Mouse (Mus musculus) layer of hippocampus, adult 9-10 months (tissue): ENCODE measurements at regions not wholly inside any gene's neighbourhood (a gene's known extent, or its start where the extent isn't known, plus 50 kb on each side); places are given as distances from the start of the nearest gene placed in this dataset.
"Not testable (repeated sequence)": the region's sequence is repeated elsewhere in the genome, so short reads cannot be mapped to it uniquely, and the experiment has no call there.

Experiments used
- DNase-seq: peaks from one replicate; pipeline ENCODE4 v3.0.0; 2022; ENCODE audit warnings: low spot score

GRCm38 (mm10) chr11:114485429-114485828 is 182.9 kb upstream of the Rpl38 start:
- no peak for DNase-seq

- no peak for DNase-seq
Observed at GRCm38 (mm10) chr11:114484668-114484953, 183.7 kb upstream of the Rpl38 start.

GRCm38 (mm10) chr11:114483823-114484667 is 184.3 kb upstream of the Rpl38 start:
- DNase-seq = no peak

- DNase-seq = not testable (repeated sequence)
Observed at GRCm38 (mm10) chr11:114483350-114483749, 185.0 kb upstream of the Rpl38 start.

- no peak for DNase-seq
Observed at GRCm38 (mm10) chr11:114482070-114482469, 186.3 kb upstream of the Rpl38 start.

GRCm38 (mm10) chr11:114481037-114481436 is 187.3 kb upstream of the Rpl38 start:
- no peak for DNase-seq

- no peak for DNase-seq
Observed at GRCm38 (mm10) chr11:114480119-114480540, 188.2 kb upstream of the Rpl38 start.

GRCm38 (mm10) chr11:114478736-114479135 is 189.6 kb upstream of the Rpl38 start:
- DNase-seq = no peak

- no peak for DNase-seq
Observed at GRCm38 (mm10) chr11:114477365-114477764, 191.0 kb upstream of the Rpl38 start.

- no peak for DNase-seq
Observed at GRCm38 (mm10) chr11:114472501-114473260, 195.6 kb upstream of the Rpl38 start.

GRCm38 (mm10) chr11:114468394-114468793 is 199.9 kb upstream of the Rpl38 start:
- DNase-seq = no peak

GRCm38 (mm10) chr11:114467803-114468202 is 200.5 kb upstream of the Rpl38 start:
- peak; percentile 59 for DNase-seq

- DNase-seq = no peak
Observed at GRCm38 (mm10) chr11:114465486-114465885, 202.8 kb upstream of the Rpl38 start.

- no peak for DNase-seq
Observed at GRCm38 (mm10) chr11:114462755-114463374, 205.5 kb upstream of the Rpl38 start.

- DNase-seq = no peak
Observed at GRCm38 (mm10) chr11:114454876-114455330, 213.4 kb upstream of the Rpl38 start.

GRCm38 (mm10) chr11:114448776-114449401 is 219.4 kb upstream of the Rpl38 start:
- DNase-seq = no peak

GRCm38 (mm10) chr11:114447461-114447847 is 220.9 kb upstream of the Rpl38 start:
- no peak for DNase-seq

GRCm38 (mm10) chr11:114446617-114447460 is 221.5 kb upstream of the Rpl38 start:
- DNase-seq = no peak

GRCm38 (mm10) chr11:114446075-114446616 is 222.2 kb upstream of the Rpl38 start:
- no peak for DNase-seq

- no peak for DNase-seq
Observed at GRCm38 (mm10) chr11:114444211-114444610, 224.1 kb upstream of the Rpl38 start.

GRCm38 (mm10) chr11:114443444-114443843 is 224.9 kb upstream of the Rpl38 start:
- DNase-seq = no peak
